In genomic region chr9:22066433-22066832, GRCm38 (mm10) we compare ENCODE assay signal across 8 mouse cellular contexts. TPM values are rescaled to one million over a fixed set of nuclear protein-coding genes. Genes with fewer than 3 reads are reported as not detected.
DNase-seq lines count a peak whose midpoint lies in the region; TF ChIP-seq lines count a peak whose summit lies in the region.
"Had no signal": no experiment of that assay in that cellular context is flagged by ENCODE, and none has a peak within 500 bp of the region (broad histone marks: within the 10 kb centered on the region; RNA-seq: fewer than 3 reads in every experiment).

No protein-coding gene starts in this region.

- H3K9ac ChIP-seq in ES-Bruce4 (ENCODE audit: low read depth, poor library complexity, severe bottlenecking), result no peak overlapping the region

- TF ChIP-seq CTCF in ES-Bruce4 (IDR thresholded peaks at IDR 0.05; ENCODE audit: low read depth, low read length), result peak; percentile 76

- no peak overlapping the region for H3K4me3 ChIP-seq in ES-Bruce4 (ENCODE audit: low read depth, low read length)

- H3K9me3 ChIP-seq in ES-Bruce4 (replicated peaks; ENCODE audit: control insufficient read depth, insufficient read depth, low read length, poor library complexity, severe bottlenecking), result no peaks in the 10 kb centered on the region

- H3K36me3 ChIP-seq in ES-Bruce4 (ENCODE audit: control insufficient read depth, insufficient read depth, low read length, poor library complexity, severe bottlenecking), result peaks cover 4% of the 10 kb centered on the region; the same call in 1 of the 2 replicates

- peak; percentile 39 to 67 for DNase-seq in layer of hippocampus, postnatal 25 days (ENCODE audit: extremely low spot score in 1 of 2, low spot score in 1 of 2)
- DNase-seq in layer of hippocampus, postnatal 14 days (ENCODE audit: low spot score in 2 of 2), result no peak
- DNase-seq in adipocyte (ENCODE audit: low spot score), result peak; percentile 67
- DNase-seq in embryo, embryonic 10.5 days (ENCODE audit: low spot score), result peak; percentile 55
- peak; percentile 78 for DNase-seq in lung, postnatal 10 days
- DNase-seq in thymus, postnatal 0 days (ENCODE audit: low spot score), result peak; percentile 59

- no peak for TF ChIP-seq EP300 in ES-Bruce4 (IDR thresholded peaks at IDR 0.05; ENCODE audit: insufficient read depth, low read depth, low read length)

- no peaks in the 10 kb centered on the region for H3K27me3 ChIP-seq in ES-Bruce4 (ENCODE audit: control insufficient read depth, insufficient read depth, low read length, poor library complexity, severe bottlenecking)

- no peaks in the 10 kb centered on the region for H3K4me1 ChIP-seq in ES-Bruce4 (ENCODE audit: control insufficient read depth, insufficient read depth, low read length)

- H3K27ac ChIP-seq in ES-Bruce4 (ENCODE audit: insufficient read depth, low read length), result no peak overlapping the region

- no peak for TF ChIP-seq POLR2A in ES-Bruce4 (IDR thresholded peaks at IDR 0.05; ENCODE audit: insufficient read depth, low read length)

RNA-seq across cellular contexts. Expression of gene Gm49318, which starts 4.6 kb away (rescaled TPM):
- total RNA-seq in layer of hippocampus, postnatal 25 days (2021), result 1 to 10 TPM; 1.2 to 3.9 TPM
- total RNA-seq in layer of hippocampus, postnatal 14 days (2021), result 1 to 10 TPM; 1.5 to 2.8 TPM
- not detected in 2 replicates for polyA plus RNA-seq in ES-Bruce4 (2011; ENCODE audit: insufficient read depth, insufficient read length, low read depth, missing spikeins)
- not detected in 2 replicates for polyA plus RNA-seq in thymus, postnatal 0 days (2015; fragmentation: Nextera tagmentation; extraction: Ambion mirVana)
- polyA plus RNA-seq: lung, embryonic 16.5 days had no signal

RNA-seq across cellular contexts. Expression of gene Zfp653, which starts 4.7 kb away (rescaled TPM):
- total RNA-seq in layer of hippocampus, postnatal 25 days (2021), result 10 to 100 TPM; 17.9 to 22.1 TPM
- total RNA-seq in layer of hippocampus, postnatal 14 days (2021), result 10 to 100 TPM; 19.4 to 22.7 TPM
- 7.2 and 8.8 TPM in 2 replicates for polyA plus RNA-seq in ES-Bruce4 (2011; ENCODE audit: insufficient read depth, insufficient read length, low read depth, missing spikeins)
- polyA plus RNA-seq in thymus, postnatal 0 days (2015; fragmentation: Nextera tagmentation; extraction: Ambion mirVana), result 8.0 and 9.6 TPM in 2 replicates

RNA-seq across cellular contexts. Expression of gene Elavl3, which starts 14.6 kb away (rescaled TPM):
- total RNA-seq in layer of hippocampus, postnatal 25 days (2021), result 100 to 1,000 TPM; 155 to 158 TPM
- 100 to 1,000 TPM; 176 to 178 TPM for total RNA-seq in layer of hippocampus, postnatal 14 days (2021)
- 8.3 and 10.6 TPM in 2 replicates for polyA plus RNA-seq in ES-Bruce4 (2011; ENCODE audit: insufficient read depth, insufficient read length, low read depth, missing spikeins)
- 0.04 and 0.16 TPM in 2 replicates for polyA plus RNA-seq in thymus, postnatal 0 days (2015; fragmentation: Nextera tagmentation; extraction: Ambion mirVana)

RNA-seq across cellular contexts. Expression of gene Ecsit, which starts 18.8 kb away (rescaled TPM):
- 10 to 100 TPM; 45.6 to 45.8 TPM for total RNA-seq in layer of hippocampus, postnatal 25 days (2021)
- 10 to 100 TPM; 42.4 to 45.7 TPM for total RNA-seq in layer of hippocampus, postnatal 14 days (2021)
- 20.9 and 21.9 TPM in 2 replicates for polyA plus RNA-seq in ES-Bruce4 (2011; ENCODE audit: insufficient read depth, insufficient read length, low read depth, missing spikeins)
- 44.7 and 44.8 TPM in 2 replicates for polyA plus RNA-seq in thymus, postnatal 0 days (2015; fragmentation: Nextera tagmentation; extraction: Ambion mirVana)

RNA-seq across cellular contexts. Expression of gene Cnn1, which starts 32.6 kb away (rescaled TPM):
- total RNA-seq in layer of hippocampus, postnatal 25 days (2021), result 1 to 10 TPM in 1 of 2 experiments, under 1 TPM in 1; 0.32 to 1.2 TPM
- 1 to 10 TPM in 1 of 2 experiments, under 1 TPM in 1; 0.45 to 1.4 TPM for total RNA-seq in layer of hippocampus, postnatal 14 days (2021)
- 7.8 and 10.1 TPM in 2 replicates for polyA plus RNA-seq in ES-Bruce4 (2011; ENCODE audit: insufficient read depth, insufficient read length, low read depth, missing spikeins)
- 1.4 and 2.9 TPM in 2 replicates for polyA plus RNA-seq in thymus, postnatal 0 days (2015; fragmentation: Nextera tagmentation; extraction: Ambion mirVana)

Comparison
In these comparisons a context has a peak if more than half of its experiments do, and no peak if none do; other contexts are left out.
1. DNase-seq: peak in layer of hippocampus, postnatal 25 days (2 of 2), adipocyte (single experiment), embryo, embryonic 10.5 days (single experiment), lung, postnatal 10 days (single experiment) and thymus, postnatal 0 days (single experiment); none in layer of hippocampus, postnatal 14 days (0 of 2).